Mouse (Mus musculus) heart, embryonic 12.5 days (tissue): ENCODE data around the gene Tmem108. TPM values are rescaled to one million over a fixed set of nuclear protein-coding genes. Genes with fewer than 3 reads are reported as not detected.

Experiments used
- ATAC-seq: fragments of 200-750 bp; cut with Nextera tagmentation; 2 replicates; pipeline ENCODE4 v1.8.0; 2017; ENCODE audit warnings: moderate TSS enrichment, moderate library complexity; ENCODE audit not compliant: insufficient number of reproducible peaks, low FRiP score
- H3K27ac ChIP-seq: fragments of 300-500 bp; sonication (generic); 2 replicates; pipeline ENCODE4 v1.5.1; 2016; ENCODE audit warnings: mild to moderate bottlenecking, moderate library complexity; ENCODE audit not compliant: poor library complexity, severe bottlenecking
- H3K27me3 ChIP-seq: fragments of 300-500 bp; sonication (generic); replicated peaks from 2 replicates; pipeline ENCODE4 v1.6.1; 2016; ENCODE audit warnings: mild to moderate bottlenecking, moderate library complexity
- H3K36me3 ChIP-seq: fragments of 300-500 bp; sonication (generic); 2 replicates; pipeline ENCODE4 v1.6.1; 2016; ENCODE audit warnings: mild to moderate bottlenecking, moderate library complexity
- H3K4me1 ChIP-seq: fragments of 300-500 bp; sonication (generic); replicated peaks from 2 replicates; pipeline ENCODE4 v1.6.1; 2016; ENCODE audit warnings: mild to moderate bottlenecking
- H3K4me2 ChIP-seq: fragments of 300-500 bp; sonication (generic); 2 replicates; pipeline ENCODE4 v1.6.1; 2016; ENCODE audit warnings: mild to moderate bottlenecking, moderate library complexity
- H3K4me3 ChIP-seq: fragments of 300-500 bp; sonication (generic); 2 replicates; pipeline ENCODE4 v1.5.1; 2016; ENCODE audit warnings: mild to moderate bottlenecking
- H3K9ac ChIP-seq: fragments of 300-500 bp; sonication (generic); 2 replicates; pipeline ENCODE4 v1.6.1; 2016; ENCODE audit warnings: mild to moderate bottlenecking, moderate library complexity
- H3K9me3 ChIP-seq: fragments of 300-500 bp; sonication (generic); replicated peaks from 2 replicates; pipeline ENCODE4 v1.6.1; 2016; ENCODE audit warnings: mild to moderate bottlenecking, moderate library complexity
- WGBS: fragments of 180-500 bp; shearing (Covaris S2); methylation state at CpG from one replicate; pipeline ENCODE4 v1.1.7; 2016; 5-methylcytosine and 5-hydroxymethylcytosine counted together
- polyA plus RNA-seq: library from polyadenylated mRNA; unstranded; fragments of >200 nt; fragmentation: Nextera tagmentation; extraction: Ambion mirVana; gene quantifications from 2 replicates; pipeline ENCODE4 v1.2.1, GENCODE M21; 2016

Tmem108 gene
- polyA plus RNA-seq, 1 experiment from 2014 or later, result 97.5 TPM

DNA sequence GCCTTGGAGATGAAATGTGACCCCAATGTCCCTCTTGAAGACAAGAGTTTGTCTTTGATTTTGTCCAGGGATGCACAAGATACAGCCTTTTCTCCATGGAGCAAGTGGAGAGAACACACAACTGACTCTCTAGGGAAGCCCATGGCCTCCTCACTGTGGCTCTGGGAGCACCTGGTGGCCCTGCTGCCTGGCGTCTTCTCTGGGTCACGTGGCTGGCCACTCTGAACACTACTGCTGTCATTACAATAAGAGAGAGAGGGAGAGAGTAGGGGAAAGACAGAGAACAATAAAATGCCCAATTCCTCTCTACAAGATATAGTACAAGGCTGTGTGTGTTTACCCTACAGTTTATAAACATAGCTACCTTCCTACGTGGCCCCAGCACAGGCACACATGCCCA, 40.2 kb downstream of the Tmem108 start:
- Histone ChIP-seq H3K4me2 (no peak overlapping the region), H3K4me3 (no peak overlapping the region), H3K4me1 (peaks cover 20% of the 10 kb centered on the region), H3K9ac (no peak overlapping the region), H3K27ac (no peak overlapping the region), H3K27me3 (no peaks in the 10 kb centered on the region), H3K36me3 (peaks cover 37% of the 10 kb centered on the region), H3K9me3 (no peaks in the 10 kb centered on the region)
- ATAC-seq, result no peak
- WGBS, result 78% methylated on average over 3 of the region's 3 CpGs

DNA sequence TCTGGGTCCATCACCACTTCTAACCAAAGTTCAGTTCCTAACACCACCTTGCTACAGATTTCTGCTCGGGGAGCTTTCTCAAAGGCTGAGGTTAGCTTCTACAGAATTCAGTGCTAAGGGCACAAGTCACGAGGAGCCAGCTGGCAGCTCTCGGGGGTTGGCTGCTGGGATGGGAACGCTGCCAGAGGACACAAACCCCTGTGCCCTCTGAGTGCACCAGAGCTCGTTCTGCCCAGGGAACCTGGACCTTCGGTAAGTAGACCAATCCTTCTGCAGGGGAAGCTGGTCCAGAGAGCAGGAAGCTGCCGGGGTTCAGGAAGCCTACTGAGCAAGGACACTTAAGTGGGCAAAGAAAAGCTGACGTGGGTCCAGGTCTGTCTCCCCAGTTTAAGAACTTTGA, 40.6 kb downstream of the Tmem108 start:
- WGBS, result 71% methylated on average over 8 of the region's 8 CpGs
- Histone ChIP-seq H3K9me3 (no peaks in the 10 kb centered on the region), H3K27me3 (no peaks in the 10 kb centered on the region), H3K27ac (no peak overlapping the region), H3K4me2 (no peak overlapping the region), H3K4me1 (peaks cover 23% of the 10 kb centered on the region), H3K4me3 (no peak overlapping the region), H3K9ac (no peak overlapping the region), H3K36me3 (peaks cover 37% of the 10 kb centered on the region)
- ATAC-seq, result no peak

DNA sequence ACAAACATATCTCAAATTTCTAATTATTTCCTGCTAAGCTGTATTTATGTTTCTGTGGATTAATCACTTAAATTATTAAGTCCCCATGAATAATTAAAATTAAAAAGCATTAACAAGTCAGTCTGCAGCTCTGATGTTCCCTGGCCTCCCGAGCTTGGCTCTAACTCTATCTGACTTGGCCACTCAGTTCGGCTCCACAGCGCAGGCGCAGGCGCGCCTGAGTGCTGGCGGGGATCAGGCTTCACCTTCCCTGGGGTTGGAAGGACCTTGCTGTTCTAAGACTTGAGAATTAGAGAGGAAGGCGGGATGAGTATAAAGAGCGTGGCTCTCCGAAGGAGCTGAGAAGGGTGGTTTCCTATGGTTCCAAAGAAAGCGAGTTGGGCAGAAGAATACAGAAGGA, 41.6 kb downstream of the Tmem108 start:
- ATAC-seq, result no peak
- 86% methylated on average over 11 of the region's 11 CpGs for WGBS

DNA sequence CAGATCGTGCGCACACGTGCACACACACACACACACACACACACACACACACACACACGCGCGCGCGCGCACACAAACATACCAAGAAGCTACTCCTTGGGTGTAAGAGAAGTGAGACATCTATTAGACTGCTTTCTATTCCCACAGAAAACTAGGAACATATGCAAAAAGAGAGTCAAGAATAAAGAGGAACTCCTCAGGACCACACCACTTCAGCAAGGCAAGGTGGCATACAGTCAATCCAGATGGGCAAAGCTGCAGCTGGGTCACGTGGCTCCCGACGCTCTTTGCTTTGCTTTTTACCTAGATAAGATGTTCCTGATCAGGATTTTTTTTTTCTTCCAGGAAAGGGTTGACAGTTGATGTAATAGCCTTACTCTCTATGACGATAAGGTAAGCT, 45.6 kb downstream of the Tmem108 start:
- 84% methylated on average over 13 of the region's 13 CpGs for WGBS
- Histone ChIP-seq H3K4me2 (no peak overlapping the region), H3K27me3 (no peaks in the 10 kb centered on the region), H3K4me1 (peaks cover 40% of the 10 kb centered on the region), H3K36me3 (peaks cover 10% of the 10 kb centered on the region; the same call in 1 of the 2 replicates), H3K4me3 (no peak overlapping the region), H3K9ac (no peak overlapping the region), H3K27ac (peak overlapping the region; percentile 35; the same call in 1 of the 2 replicates), H3K9me3 (no peaks in the 10 kb centered on the region)
- ATAC-seq, result no peak

More for the DNA sequence above, 41.6 kb downstream of the Tmem108 start:
- no peak overlapping the region for H3K27ac ChIP-seq
- peaks cover 33% of the 10 kb centered on the region for H3K4me1 ChIP-seq
- H3K9ac ChIP-seq, result no peak overlapping the region
- no peak overlapping the region for H3K4me3 ChIP-seq
- no peaks in the 10 kb centered on the region for H3K9me3 ChIP-seq
- no peaks in the 10 kb centered on the region for H3K27me3 ChIP-seq
- peaks cover 37% of the 10 kb centered on the region for H3K36me3 ChIP-seq
- no peak overlapping the region for H3K4me2 ChIP-seq

DNA sequence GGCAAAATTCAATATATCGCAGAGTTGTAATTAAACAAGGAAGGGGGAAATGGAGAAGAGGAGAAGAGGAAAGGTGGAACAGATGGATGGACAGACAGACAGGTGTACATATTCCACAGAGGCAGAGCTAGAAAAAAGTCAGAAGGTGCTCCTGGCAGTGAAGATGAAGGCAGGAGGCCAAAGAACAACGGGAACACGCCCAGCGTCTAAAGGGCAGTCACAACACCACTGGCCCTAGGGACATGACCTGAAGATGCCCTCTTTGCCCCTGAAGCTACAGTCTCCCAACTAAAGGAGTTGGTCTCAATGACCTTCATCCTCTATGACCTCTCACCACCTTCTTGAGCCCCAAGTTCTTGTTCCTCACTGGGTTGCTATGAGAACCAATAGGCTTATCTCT, 46.3 kb downstream of the Tmem108 start:
- 89% methylated on average over 4 of the region's 4 CpGs for WGBS
- no peak for ATAC-seq
- peaks cover 46% of the 10 kb centered on the region for H3K4me1 ChIP-seq

DNA sequence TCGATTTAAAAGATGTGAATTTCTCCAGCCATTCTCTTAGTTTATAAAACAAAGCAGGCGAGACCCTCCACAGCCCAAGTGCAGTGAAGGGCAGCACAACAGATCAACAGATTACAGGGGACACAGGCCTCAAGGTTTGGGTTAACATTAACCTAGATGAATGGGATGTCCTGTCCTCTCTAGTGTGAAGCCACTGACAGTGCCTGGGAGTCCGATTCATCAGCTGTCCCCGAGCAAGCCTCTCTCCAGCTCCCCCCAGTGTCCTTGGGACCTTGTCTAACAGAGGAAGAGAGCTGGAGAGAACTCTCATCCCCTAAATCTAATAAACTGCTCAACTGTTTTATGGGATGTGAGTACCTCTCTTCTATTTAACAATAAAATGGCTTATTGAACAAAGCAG, 48.4 kb downstream of the Tmem108 start:
- WGBS, result 73% methylated on average over 4 of the region's 4 CpGs
- H3K4me1 ChIP-seq, result peaks cover 65% of the 10 kb centered on the region
- no peak for ATAC-seq

More for the DNA sequence above, 46.3 kb downstream of the Tmem108 start:
- H3K27me3 ChIP-seq, result no peaks in the 10 kb centered on the region
- no peak overlapping the region for H3K4me3 ChIP-seq
- no peaks in the 10 kb centered on the region for H3K9me3 ChIP-seq
- no peak overlapping the region for H3K4me2 ChIP-seq
- 0 out of 2 replicates have a peak overlapping the region, but pooled peaks have one; percentile 2 for H3K27ac ChIP-seq
- peaks cover 4% of the 10 kb centered on the region; the same call in 1 of the 2 replicates for H3K36me3 ChIP-seq
- H3K9ac ChIP-seq, result no peak overlapping the region

DNA sequence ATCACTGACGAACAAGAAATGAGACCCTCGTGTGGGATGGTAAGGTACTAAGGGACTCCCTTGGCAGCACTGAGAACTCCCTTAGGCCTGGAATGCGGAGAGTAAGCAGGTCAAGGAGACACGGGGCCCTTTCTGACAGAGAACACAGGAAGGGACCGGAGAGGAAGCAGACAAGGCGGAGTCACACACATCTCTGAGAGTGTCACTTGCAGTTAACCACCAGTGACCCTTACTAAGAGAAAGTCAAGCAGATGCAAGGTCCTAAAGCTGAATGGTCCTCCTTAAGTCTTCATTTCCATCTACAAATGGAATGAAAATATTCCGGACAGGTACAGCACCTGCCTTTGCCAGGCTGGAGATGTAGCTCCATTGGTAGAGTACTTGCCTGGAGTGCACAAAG, 48.9 kb downstream of the Tmem108 start:
- Histone ChIP-seq H3K27me3 (no peaks in the 10 kb centered on the region), H3K9ac (no peak overlapping the region; the same call in 1 of the 2 replicates), H3K4me1 (peaks cover 70% of the 10 kb centered on the region), H3K4me3 (no peak overlapping the region), H3K27ac (no peak overlapping the region), H3K36me3 (no peaks in the 10 kb centered on the region; the same call in 1 of the 2 replicates), H3K9me3 (no peaks in the 10 kb centered on the region), H3K4me2 (no peak overlapping the region; the same call in 1 of the 2 replicates)
- ATAC-seq, result no peak
- 43% methylated on average over 7 of the region's 7 CpGs for WGBS

More for the DNA sequence above, 48.4 kb downstream of the Tmem108 start:
- Histone ChIP-seq H3K27ac (no peak overlapping the region), H3K9ac (no peak overlapping the region), H3K27me3 (no peaks in the 10 kb centered on the region), H3K36me3 (no peaks in the 10 kb centered on the region; the same call in 1 of the 2 replicates), H3K4me3 (no peak overlapping the region), H3K9me3 (no peaks in the 10 kb centered on the region), H3K4me2 (no peak overlapping the region)

DNA sequence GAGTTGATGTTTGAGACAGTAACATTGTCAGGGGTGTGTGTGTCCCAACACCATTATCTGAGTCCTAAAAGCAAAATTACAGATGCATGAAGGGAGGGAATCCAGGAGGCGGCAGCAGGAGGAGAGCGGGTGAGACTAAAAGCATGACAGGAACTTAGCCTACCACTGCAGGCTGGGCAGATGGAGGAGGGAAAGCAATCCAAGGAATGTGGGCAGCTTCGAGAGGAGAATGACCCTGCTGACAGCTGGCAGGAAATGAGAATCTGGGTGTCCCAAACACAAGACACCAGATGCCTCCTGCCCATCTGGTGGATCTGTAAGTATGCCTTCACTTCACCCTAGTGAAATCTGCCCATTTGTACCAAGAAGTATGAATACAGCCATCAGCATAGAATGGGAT, 51.9 kb downstream of the Tmem108 start:
- Histone ChIP-seq H3K9me3 (no peaks in the 10 kb centered on the region), H3K36me3 (peaks cover 13% of the 10 kb centered on the region), H3K4me1 (peaks cover 59% of the 10 kb centered on the region), H3K4me2 (no peak overlapping the region), H3K9ac (no peak overlapping the region), H3K4me3 (no peak overlapping the region), H3K27me3 (no peaks in the 10 kb centered on the region), H3K27ac (no peak overlapping the region)
- 18% methylated on average over 3 of the region's 3 CpGs for WGBS
- no peak for ATAC-seq

DNA sequence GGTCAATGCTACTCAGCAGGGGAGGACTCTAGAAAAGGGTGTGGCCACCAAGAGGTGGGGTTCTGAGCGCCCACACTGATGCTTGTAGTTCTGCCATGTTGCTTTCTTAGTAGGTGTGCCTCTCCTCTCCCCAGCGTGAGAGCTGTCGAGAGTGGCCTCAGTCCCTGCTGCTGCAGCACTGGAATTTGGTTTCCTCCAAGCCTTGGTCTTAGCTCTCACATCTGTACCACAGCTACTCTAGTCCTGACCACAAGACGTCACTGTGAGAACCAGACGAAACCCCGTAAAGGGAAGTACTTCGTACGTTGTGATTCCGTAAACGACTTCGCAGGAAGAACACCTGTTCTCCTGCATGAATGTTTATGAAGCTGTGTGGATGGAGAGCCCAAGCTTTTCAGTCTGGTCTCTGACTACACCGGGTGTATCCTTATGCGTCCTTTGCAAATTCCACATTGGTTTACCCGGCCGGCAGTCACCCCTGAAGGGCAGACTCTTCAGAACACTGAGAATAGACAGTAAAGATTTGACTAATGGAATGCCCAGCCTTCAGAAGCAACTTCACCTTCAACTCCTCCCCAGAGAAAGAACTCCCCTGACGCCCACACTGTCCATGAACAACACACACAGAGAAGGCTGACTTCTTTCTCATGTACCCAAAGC, 53.0 kb downstream of the Tmem108 start:
- WGBS, result 61% methylated on average over 16 of the region's 16 CpGs
- no peak overlapping the region for H3K4me2 ChIP-seq
- no peaks in the 10 kb centered on the region for H3K27me3 ChIP-seq
- ATAC-seq, result no peak
- no peak overlapping the region for H3K9ac ChIP-seq
- no peaks in the 10 kb centered on the region for H3K9me3 ChIP-seq
- H3K4me1 ChIP-seq, result peaks cover 59% of the 10 kb centered on the region
- H3K4me3 ChIP-seq, result no peak overlapping the region
- peaks cover 17% of the 10 kb centered on the region for H3K36me3 ChIP-seq
- H3K27ac ChIP-seq, result peak overlapping the region; percentile 17; the same call in 1 of the 2 replicates

DNA sequence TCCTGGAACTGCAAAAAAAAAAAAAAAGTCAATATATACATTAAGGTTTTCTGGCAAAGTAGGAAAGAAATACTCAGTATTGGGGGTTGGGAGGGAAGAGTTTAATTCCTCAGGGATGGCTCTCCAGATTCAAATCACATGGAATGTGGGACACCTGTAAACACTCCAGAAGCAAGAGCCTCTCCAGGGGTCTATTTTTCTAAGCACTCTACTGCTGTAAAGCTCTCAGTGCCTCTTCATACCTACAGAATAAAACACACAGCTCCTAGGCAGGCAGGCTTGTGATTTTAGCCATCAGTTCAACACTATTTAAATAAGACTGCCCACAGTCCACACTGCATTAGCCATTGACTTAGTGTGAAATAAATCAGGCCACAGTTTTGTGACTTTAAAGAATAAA, 53.8 kb downstream of the Tmem108 start:
- Histone ChIP-seq H3K9me3 (no peaks in the 10 kb centered on the region), H3K4me3 (no peak overlapping the region), H3K27me3 (no peaks in the 10 kb centered on the region), H3K36me3 (peaks cover 20% of the 10 kb centered on the region), H3K4me2 (no peak overlapping the region), H3K9ac (no peak overlapping the region), H3K4me1 (peaks cover 54% of the 10 kb centered on the region), H3K27ac (peak overlapping the region; percentile 66)
- no peak for ATAC-seq

DNA sequence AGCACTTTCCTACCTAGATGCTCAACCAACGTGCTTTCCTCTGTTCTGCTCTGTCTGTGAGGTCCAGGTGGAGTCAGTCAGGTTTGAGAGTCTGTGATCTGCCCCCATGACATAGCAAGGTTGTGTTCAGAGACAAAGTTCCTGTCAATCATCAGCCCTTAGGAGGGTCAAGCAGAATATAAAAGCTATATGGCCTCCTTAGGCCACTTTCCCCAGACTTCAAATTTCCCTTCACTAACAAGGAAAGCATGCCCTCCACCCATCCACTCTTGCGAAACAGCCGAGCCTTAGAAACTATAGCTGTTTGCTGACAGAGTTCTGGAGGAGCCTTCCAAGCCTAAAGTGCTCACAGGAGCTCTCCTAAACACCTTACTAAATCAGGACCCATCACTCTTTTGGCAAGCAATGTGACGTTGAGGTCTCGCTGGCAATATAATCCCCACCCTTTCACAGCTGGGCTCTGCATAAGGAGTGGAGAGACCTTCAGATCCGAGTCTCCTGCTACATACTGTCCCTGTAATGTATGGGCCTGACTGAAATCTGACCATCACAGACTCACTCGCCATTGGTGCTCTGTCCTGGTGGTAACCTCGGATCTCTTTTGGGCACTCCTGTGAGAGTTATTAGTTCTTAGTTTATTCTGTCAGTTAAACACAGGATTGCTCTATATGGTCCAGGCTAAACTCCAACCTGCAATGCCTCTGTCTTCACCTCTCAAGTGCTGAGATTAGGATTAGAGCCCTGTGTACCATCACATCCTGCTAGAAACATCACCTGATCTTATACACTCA, 54.4 kb downstream of the Tmem108 start:
- no peaks in the 10 kb centered on the region for H3K9me3 ChIP-seq
- 51% methylated on average over 8 of the region's 8 CpGs for WGBS
- peaks cover 23% of the 10 kb centered on the region for H3K36me3 ChIP-seq
- H3K27ac ChIP-seq, result peak overlapping the region; percentile 32; the same call in 1 of the 2 replicates
- no peaks in the 10 kb centered on the region for H3K27me3 ChIP-seq
- no peak overlapping the region for H3K4me2 ChIP-seq
- peaks cover 48% of the 10 kb centered on the region for H3K4me1 ChIP-seq
- H3K9ac ChIP-seq, result no peak overlapping the region
- ATAC-seq, result no peak
- no peak overlapping the region for H3K4me3 ChIP-seq
